Mouse (Mus musculus) urinary bladder, adult 18-20 months (tissue): Measurements from ENCODE around the gene Dcp1a.
"Not testable (repeated sequence)": the region's sequence is repeated elsewhere in the genome, so short reads cannot be mapped to it uniquely, and the experiment has no call there.

ENCODE experiments used
- DNase-seq, 2 experiments: peaks; one replicate each; pipeline ENCODE4 v3.0.0; 2022; ENCODE audit warnings: low spot score in 2 of 2, mixed read lengths in 2 of 2

The Dcp1a gene

GRCm38 (mm10) chr14:30519323-30519722 lies 40.0 kb downstream of the Dcp1a start:
- no peak for DNase-seq

GRCm38 (mm10) chr14:30523356-30523755 lies 44.0 kb downstream of the Dcp1a start:
- DNase-seq = no peak

- no peak for DNase-seq
Measured at GRCm38 (mm10) chr14:30528392-30528791, 49.1 kb downstream of the Dcp1a start.

- DNase-seq = no peak
Measured at GRCm38 (mm10) chr14:30528961-30529360, 49.6 kb downstream of the Dcp1a start.

- DNase-seq = no peak
Measured at GRCm38 (mm10) chr14:30529454-30529853, 50.1 kb downstream of the Dcp1a start.

GRCm38 (mm10) chr14:30530726-30531269 lies 51.5 kb downstream of the Dcp1a start:
- DNase-seq = no peak

GRCm38 (mm10) chr14:30531431-30531830 lies 52.1 kb downstream of the Dcp1a start:
- DNase-seq = no peak

GRCm38 (mm10) chr14:30531896-30532295 lies 52.6 kb downstream of the Dcp1a start:
- DNase-seq = peak in 1 of 2 experiments; percentile 34

GRCm38 (mm10) chr14:30533780-30534450 lies 54.6 kb downstream of the Dcp1a start:
- no peak for DNase-seq

GRCm38 (mm10) chr14:30541541-30541940 lies 62.2 kb downstream of the Dcp1a start:
- no peak for DNase-seq

GRCm38 (mm10) chr14:30543331-30543730 lies 64.0 kb downstream of the Dcp1a start:
- DNase-seq = not testable (repeated sequence)

- DNase-seq = peak; percentile 29 to 47
Measured at GRCm38 (mm10) chr14:30548131-30548720, 68.9 kb downstream of the Dcp1a start, which contains the start of gene Tkt. Gene Tkt, plus strand, starts transcription at chr14:30548359.

- DNase-seq = peak; percentile 91 to 95
Measured at GRCm38 (mm10) chr14:30548965-30549776, 69.8 kb downstream of the Dcp1a start.

- DNase-seq = no peak
Measured at GRCm38 (mm10) chr14:30549777-30550149, 70.4 kb downstream of the Dcp1a start.

- DNase-seq = no peak
Measured at GRCm38 (mm10) chr14:30550232-30551070, 71.1 kb downstream of the Dcp1a start.

GRCm38 (mm10) chr14:30551509-30551908 lies 72.2 kb downstream of the Dcp1a start:
- DNase-seq = no peak

GRCm38 (mm10) chr14:30551981-30552380 lies 72.6 kb downstream of the Dcp1a start:
- no peak for DNase-seq

GRCm38 (mm10) chr14:30553185-30553584 lies 73.8 kb downstream of the Dcp1a start:
- no peak for DNase-seq

GRCm38 (mm10) chr14:30556651-30557050 lies 77.3 kb downstream of the Dcp1a start:
- DNase-seq = no peak

- no peak for DNase-seq
Measured at GRCm38 (mm10) chr14:30557730-30558129, 78.4 kb downstream of the Dcp1a start.

- no peak for DNase-seq
Measured at GRCm38 (mm10) chr14:30559321-30559850, 80.1 kb downstream of the Dcp1a start.
